Mouse (Mus musculus) hindbrain, postnatal 0 days (tissue): Measurements from ENCODE around the gene Zcchc3. TPM values are rescaled to one million over a fixed set of nuclear protein-coding genes. Genes with fewer than 3 reads are reported as not detected.

Source experiments
- ATAC-seq: fragments of 200-750 bp; cut with Nextera tagmentation; 2 replicates; pipeline ENCODE4 v1.8.0; 2017; ENCODE audit warnings: mild to moderate bottlenecking, moderate TSS enrichment, moderate library complexity
- DNase-seq: peaks from one replicate; pipeline ENCODE4 v3.0.0-alpha.2; 2015; ENCODE audit warnings: low spot score
- H3K27ac ChIP-seq: fragments of 300-500 bp; sonication (generic); 2 replicates; pipeline ENCODE4 v1.5.1; 2014; ENCODE audit warnings: mild to moderate bottlenecking
- H3K27me3 ChIP-seq: fragments of 300-500 bp; sonication (generic); 2 replicates; pipeline ENCODE4 v1.6.1; 2014; ENCODE audit warnings: low read length, mixed read lengths; ENCODE audit not compliant: insufficient read depth
- H3K36me3 ChIP-seq: fragments of 300-500 bp; sonication (generic); 2 replicates; pipeline ENCODE4 v1.6.1; 2014; ENCODE audit warnings: low read length, mixed read lengths; ENCODE audit not compliant: insufficient read depth
- H3K4me1 ChIP-seq: fragments of 300-500 bp; sonication (generic); 2 replicates; pipeline ENCODE4 v1.6.1; 2014; ENCODE audit warnings: antibody characterized with exemption, low read length, mixed read lengths; ENCODE audit not compliant: insufficient read depth
- H3K4me2 ChIP-seq: fragments of 300-500 bp; sonication (generic); 2 replicates; pipeline ENCODE4 v1.6.1; 2014; ENCODE audit warnings: low read depth, mild to moderate bottlenecking, low read length, moderate library complexity, mixed read lengths
- H3K4me3 ChIP-seq: fragments of 300-500 bp; sonication (generic); 2 replicates; pipeline ENCODE4 v1.5.1; 2014; ENCODE audit warnings: low read length
- H3K9ac ChIP-seq: fragments of 300-500 bp; sonication (generic); replicated peaks from 2 replicates; pipeline ENCODE4 v1.6.1; 2014; ENCODE audit warnings: mild to moderate bottlenecking, low read length, moderate library complexity, mixed read lengths
- H3K9me3 ChIP-seq: fragments of 300-500 bp; sonication (generic); 2 replicates; pipeline ENCODE4 v1.6.1; 2016; ENCODE audit warnings: low read length, mixed read lengths
- CTCF ChIP-seq: IDR thresholded peaks from 2 replicates; pipeline ENCODE4 v1.5.1; 2016; ENCODE audit warnings: antibody characterized with exemption, control low read depth, low read depth
- WGBS: fragments of 180-500 bp; shearing (Covaris S2); extraction: QIAGEN DNeasy Blood & Tissue Kit; methylation state at CpG from one replicate; pipeline ENCODE4 v1.1.7; 2014; 5-methylcytosine and 5-hydroxymethylcytosine counted together
- polyA plus RNA-seq: library from polyadenylated mRNA; unstranded; fragments of >200 nt; fragmentation: Nextera tagmentation; extraction: Ambion mirVana; gene quantifications from 2 replicates; pipeline ENCODE4 v1.2.1, GENCODE M21; 2015
- total RNA-seq: library from RNA; depleted of rRNA; stranded (reverse); fragments of >200 nt; gene quantifications from 2 replicates; pipeline ENCODE4 v1.2.3, GENCODE M21; 2014

Zcchc3 gene
- total and polyA plus RNA-seq, 2 experiments from 2014 or later: 15.8 to 17.4 TPM

- H3K9me3 ChIP-seq: no peaks in the 10 kb centered on the region
- H3K4me2 ChIP-seq: peak overlapping the region; percentile 47
- no peak for TF ChIP-seq CTCF
- ATAC-seq: peak; percentile 35; the same call in 1 of the 2 replicates
- WGBS: 3% methylated on average over 11 of the region's 12 CpGs
- DNase-seq: peak; percentile 63
- H3K36me3 ChIP-seq: no peaks in the 10 kb centered on the region
- H3K9ac ChIP-seq: 0 out of 2 replicates have a peak overlapping the region, but pooled peaks have one; percentile 17
- peak overlapping the region; percentile 18; the same call in 1 of the 2 replicates for H3K4me3 ChIP-seq
- H3K27ac ChIP-seq: no peak overlapping the region
- H3K27me3 ChIP-seq: no peaks in the 10 kb centered on the region
- no peaks in the 10 kb centered on the region; the same call in 1 of the 2 replicates for H3K4me1 ChIP-seq
Measured at GRCm38 (mm10) chr2:152427493-152427892, 12.7 kb upstream of the Zcchc3 start.

GRCm38 (mm10) chr2:152415786-152416185 is 959 bp upstream of the Zcchc3 start:
- Histone ChIP-seq H3K4me2 (peak overlapping the region; percentile 73), H3K27ac (peak overlapping the region; percentile 98; the same call in 1 of the 2 replicates), H3K9me3 (no peaks in the 10 kb centered on the region), H3K9ac (no peak overlapping the region), H3K4me3 (peak overlapping the region; percentile 91; the same call in 1 of the 2 replicates), H3K4me1 (peaks cover 13% of the 10 kb centered on the region), H3K36me3 (no peaks in the 10 kb centered on the region), H3K27me3 (no peaks in the 10 kb centered on the region)
- DNase-seq: no peak
- WGBS: 95% methylated on average over 3 of the region's 3 CpGs
- no peak for TF ChIP-seq CTCF
- no peak for ATAC-seq

GRCm38 (mm10) chr2:152415287-152415686 is 460 bp upstream of the Zcchc3 start, which contains the start of gene 6820408C15Rik:
6820408C15Rik (plus strand) TSS chr2:152415587.
- Histone ChIP-seq H3K4me2 (peak within 1 kb of the TSS; percentile 73), H3K9me3 (no peaks in the 10 kb centered on the region), H3K9ac (peak within 1 kb of the TSS; percentile 97), H3K4me1 (peaks cover 17% of the 10 kb centered on the region), H3K36me3 (no peaks in the 10 kb centered on the region), H3K4me3 (peak within 1 kb of the TSS; percentile 91), H3K27me3 (no peaks in the 10 kb centered on the region), H3K27ac (peak within 1 kb of the TSS; percentile 98)
- 24% methylated on average over 4 of the region's 4 CpGs for WGBS
- no peak for ATAC-seq
- TF ChIP-seq CTCF: no peak
- no peak for DNase-seq

GRCm38 (mm10) chr2:152413765-152414584 is 852 bp downstream of the Zcchc3 start:
- DNase-seq (peak; percentile 56), ATAC-seq (peak; percentile 25)
- no peak for TF ChIP-seq CTCF
- peak overlapping the region; percentile 73 for H3K4me2 ChIP-seq
- H3K4me3 ChIP-seq: peak overlapping the region; percentile 91
- H3K9me3 ChIP-seq: no peaks in the 10 kb centered on the region
- peak overlapping the region; percentile 97 for H3K9ac ChIP-seq
- H3K36me3 ChIP-seq: no peaks in the 10 kb centered on the region
- H3K27me3 ChIP-seq: no peaks in the 10 kb centered on the region
- peaks cover 17% of the 10 kb centered on the region for H3K4me1 ChIP-seq
- peak overlapping the region; percentile 98 for H3K27ac ChIP-seq
- 1% methylated on average over 85 of the region's 86 CpGs for WGBS

- ATAC-seq: no peak
- H3K9me3 ChIP-seq: no peaks in the 10 kb centered on the region
- no peaks in the 10 kb centered on the region for H3K36me3 ChIP-seq
- 3% methylated on average over 21 of the region's 21 CpGs for WGBS
- H3K27ac ChIP-seq: peak overlapping the region; percentile 98
- no peak for DNase-seq
- H3K9ac ChIP-seq: peak overlapping the region; percentile 97
- no peak for TF ChIP-seq CTCF
- peak overlapping the region; percentile 91 for H3K4me3 ChIP-seq
- H3K4me2 ChIP-seq: peak overlapping the region; percentile 73
- H3K27me3 ChIP-seq: no peaks in the 10 kb centered on the region
- H3K4me1 ChIP-seq: peaks cover 17% of the 10 kb centered on the region
Measured at GRCm38 (mm10) chr2:152413158-152413764, 1.6 kb downstream of the Zcchc3 start.

GRCm38 (mm10) chr2:152412526-152413157 is 2.2 kb downstream of the Zcchc3 start:
- Histone ChIP-seq H3K36me3 (no peaks in the 10 kb centered on the region), H3K4me2 (peak overlapping the region; percentile 73), H3K4me1 (peaks cover 17% of the 10 kb centered on the region), H3K9me3 (no peaks in the 10 kb centered on the region), H3K4me3 (peak overlapping the region; percentile 91), H3K9ac (peak overlapping the region; percentile 97; the same call in 1 of the 2 replicates), H3K27me3 (no peaks in the 10 kb centered on the region), H3K27ac (peak overlapping the region; percentile 98)
- no peak for ATAC-seq
- WGBS: 5% methylated on average over 15 of the region's 15 CpGs
- TF ChIP-seq CTCF: no peak
- peak; percentile 60 for DNase-seq
